Mouse (Mus musculus) adrenal gland, adult 8-10 months (tissue): ENCODE results near the gene Bms1. TPM values are rescaled to one million over a fixed set of nuclear protein-coding genes. Genes with fewer than 3 reads are reported as not detected.

Source experiments
- DNase-seq: peaks from one replicate; pipeline ENCODE4 v3.0.0; 2022
- total RNA-seq, 4 experiments: library from RNA; stranded (reverse); gene quantifications; 2 replicates each; pipeline ENCODE4 v1.2.4; 2022

Bms1 gene
- 10 to 100 TPM; 23.4 to 33.2 (median 27.0) TPM for total RNA-seq

GRCm38 (mm10) chr6:118419050-118419920 lies at the start of gene Bms1:
TSS of gene Bms1 (minus strand) at chr6:118419474.
- DNase-seq, result peak; percentile 91

- no peak for DNase-seq
Measured at GRCm38 (mm10) chr6:118462069-118462705, 42.9 kb upstream of the Bms1 start.

GRCm38 (mm10) chr6:118457726-118458125 lies 38.5 kb upstream of the Bms1 start:
- DNase-seq, result no peak

GRCm38 (mm10) chr6:118455042-118455631 lies 35.9 kb upstream of the Bms1 start, which contains the start of gene Zfp248:
TSS of gene Zfp248 (minus strand) at chr6:118455528.
- peak; percentile 86 for DNase-seq

- no peak for DNase-seq
Measured at GRCm38 (mm10) chr6:118454452-118454851, 35.2 kb upstream of the Bms1 start.

GRCm38 (mm10) chr6:118431502-118431901 lies 12.2 kb upstream of the Bms1 start:
- no peak for DNase-seq

- no peak for DNase-seq
Measured at GRCm38 (mm10) chr6:118426666-118427065, 7.4 kb upstream of the Bms1 start.

- no peak for DNase-seq
Measured at GRCm38 (mm10) chr6:118410428-118410827, 8.8 kb downstream of the Bms1 start.

- no peak for DNase-seq
Measured at GRCm38 (mm10) chr6:118408510-118408909, 10.8 kb downstream of the Bms1 start.

GRCm38 (mm10) chr6:118406421-118406820 lies 12.9 kb downstream of the Bms1 start:
- peak; percentile 20 for DNase-seq

GRCm38 (mm10) chr6:118390746-118391145 lies 28.5 kb downstream of the Bms1 start:
- no peak for DNase-seq

GRCm38 (mm10) chr6:118385962-118386361 lies 33.3 kb downstream of the Bms1 start:
- no peak for DNase-seq

GRCm38 (mm10) chr6:118381234-118381633 lies 38.0 kb downstream of the Bms1 start:
- DNase-seq, result no peak

GRCm38 (mm10) chr6:118380630-118381029 lies 38.6 kb downstream of the Bms1 start:
- DNase-seq, result no peak

GRCm38 (mm10) chr6:118379451-118380167 lies 39.7 kb downstream of the Bms1 start:
- no peak for DNase-seq

GRCm38 (mm10) chr6:118377611-118378010 lies 41.7 kb downstream of the Bms1 start:
- no peak for DNase-seq

- no peak for DNase-seq
Measured at GRCm38 (mm10) chr6:118376023-118376422, 43.3 kb downstream of the Bms1 start.

- DNase-seq, result no peak
Measured at GRCm38 (mm10) chr6:118375457-118375856, 43.8 kb downstream of the Bms1 start.

GRCm38 (mm10) chr6:118375026-118375425 lies 44.2 kb downstream of the Bms1 start:
- DNase-seq, result no peak

- no peak for DNase-seq
Measured at GRCm38 (mm10) chr6:118373294-118373693, 46.0 kb downstream of the Bms1 start.

GRCm38 (mm10) chr6:118372794-118373193 lies 46.5 kb downstream of the Bms1 start:
- DNase-seq, result no peak

- peak; percentile 62 for DNase-seq
Measured at GRCm38 (mm10) chr6:118367502-118367901, 51.8 kb downstream of the Bms1 start.

GRCm38 (mm10) chr6:118366196-118366595 lies 53.1 kb downstream of the Bms1 start:
- DNase-seq, result no peak
